Mouse (Mus musculus): ENCODE results near the gene Olfr1239.

Gene Olfr1239

GRCm38 (mm10) chr2:89420307-89420706 lies at the start of gene Olfr1239:
Olfr1239 (minus strand) TSS chr2:89420407.
- DNase-seq: no peak

- no peak for DNase-seq
Measured at GRCm38 (mm10) chr2:89442900-89443299, 22.7 kb upstream of the Olfr1239 start, which contains the start of gene Olfr1240. Olfr1240 (minus strand) TSS chr2:89443000.

- no peak for DNase-seq
Measured at GRCm38 (mm10) chr2:89414557-89414956, 5.7 kb downstream of the Olfr1239 start.

GRCm38 (mm10) chr2:89409576-89409975 lies 10.6 kb downstream of the Olfr1239 start, which contains the start of gene Olfr1238:
Olfr1238 (minus strand) TSS chr2:89409676.
- no peak for DNase-seq

GRCm38 (mm10) chr2:89400882-89401281 lies 19.3 kb downstream of the Olfr1239 start:
- DNase-seq: no peak
